Mouse (Mus musculus) brain, embryonic 18.5 days (tissue): ENCODE data around the gene Lat.

Experiments used
- DNase-seq: peaks from one replicate; pipeline ENCODE4 v3.0.0-alpha.2; 2012; ENCODE audit warnings: low read depth, low spot score

Gene Lat

DNA sequence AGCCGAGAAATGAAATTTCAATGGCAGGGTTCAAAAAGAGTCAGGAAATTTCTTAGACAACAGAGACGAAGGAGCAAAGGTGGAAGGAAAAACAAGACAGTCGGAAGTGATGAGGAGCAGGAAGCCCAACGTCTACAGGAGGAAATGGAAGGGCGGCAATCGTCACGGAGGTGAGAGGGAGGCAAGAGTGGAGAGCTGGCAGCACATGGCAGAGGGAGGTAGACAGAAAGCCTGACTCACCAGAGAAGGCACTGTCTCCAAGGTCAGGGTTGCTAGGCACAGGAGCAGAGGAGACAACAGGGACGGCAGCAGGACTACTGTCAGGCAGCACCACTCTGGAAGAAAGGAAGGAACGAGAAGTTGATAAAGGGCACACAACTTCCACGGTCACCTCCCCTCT is 1.7 kb downstream of the Lat start:
- DNase-seq = no peak

DNA sequence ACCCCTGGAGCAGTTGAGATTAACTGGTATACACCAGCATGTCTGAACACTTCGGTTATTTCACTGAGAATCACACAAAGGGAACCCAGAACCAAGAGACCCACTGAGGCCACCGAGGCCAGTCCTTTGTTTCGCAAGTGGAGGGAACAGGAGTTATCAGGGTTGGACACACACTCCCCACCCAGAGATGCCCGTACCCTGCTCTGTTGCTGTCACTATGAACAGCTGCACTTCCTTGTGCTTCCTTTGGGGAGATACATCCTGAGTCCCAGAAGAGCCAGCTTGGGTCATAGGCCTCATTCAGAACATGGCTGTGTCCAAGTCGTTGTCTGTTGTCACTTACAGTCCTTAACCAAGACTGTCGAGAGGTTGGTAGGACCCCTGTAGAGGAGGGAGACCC is 6.3 kb downstream of the Lat start:
- no peak for DNase-seq

DNA sequence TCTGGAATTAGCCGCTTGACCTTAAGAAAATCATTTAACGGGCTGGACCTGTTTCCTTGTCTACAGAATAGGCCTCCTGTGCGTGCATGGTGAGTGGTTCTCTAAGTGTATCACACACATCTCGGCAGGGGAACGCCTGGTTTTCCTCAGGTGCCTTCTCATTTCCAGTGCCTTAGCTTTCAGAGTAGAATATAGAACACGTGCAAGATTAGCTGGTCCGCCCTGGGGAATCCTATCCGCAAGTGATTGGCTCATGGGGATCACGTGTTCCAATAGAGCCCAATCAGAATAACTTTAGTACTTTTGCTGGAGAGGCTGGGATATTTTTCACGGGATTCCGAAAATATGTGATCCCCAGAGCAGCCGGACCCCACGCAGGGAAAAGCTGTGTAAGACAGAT is 10.3 kb downstream of the Lat start:
- no peak for DNase-seq

DNA sequence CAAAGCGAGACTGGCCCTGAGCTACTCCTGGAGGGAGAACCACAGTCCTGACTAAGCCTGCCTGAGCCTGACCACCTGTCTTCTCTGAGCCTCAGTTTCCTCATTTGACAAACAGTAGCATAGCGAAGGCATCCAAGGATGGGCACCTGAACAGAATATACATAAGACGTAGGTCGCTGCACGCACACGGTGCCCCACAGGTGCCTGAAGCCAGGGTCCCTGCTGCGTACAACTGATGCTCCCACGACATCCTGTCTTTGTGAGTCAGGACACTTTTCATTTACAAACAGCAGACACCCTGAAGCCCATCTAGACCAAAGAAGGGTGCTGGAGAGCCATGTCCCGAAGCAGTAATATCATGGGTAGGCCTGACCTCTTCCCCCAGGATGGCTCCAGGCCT is 11.0 kb downstream of the Lat start:
- DNase-seq = no peak

DNA sequence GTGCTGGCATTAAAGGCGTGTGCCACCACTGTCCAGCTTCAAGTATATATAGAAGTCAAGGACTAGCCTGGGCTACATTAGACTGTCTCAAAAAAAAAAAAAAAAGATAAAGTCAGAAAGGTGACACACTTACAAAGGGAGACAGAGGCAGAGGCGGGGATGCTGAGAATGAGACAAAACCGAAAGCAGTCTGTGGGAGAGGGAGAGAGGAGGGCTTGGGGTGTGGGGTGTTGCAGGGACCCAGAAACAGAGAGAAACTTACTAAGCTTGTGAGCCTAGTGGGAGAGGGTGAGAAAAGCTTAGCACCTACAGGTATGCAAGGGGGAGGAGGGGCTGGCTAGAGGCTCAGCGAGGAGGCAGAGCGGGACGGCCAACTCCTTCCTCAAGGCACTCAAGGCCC is 11.5 kb downstream of the Lat start:
- DNase-seq = no peak

DNA sequence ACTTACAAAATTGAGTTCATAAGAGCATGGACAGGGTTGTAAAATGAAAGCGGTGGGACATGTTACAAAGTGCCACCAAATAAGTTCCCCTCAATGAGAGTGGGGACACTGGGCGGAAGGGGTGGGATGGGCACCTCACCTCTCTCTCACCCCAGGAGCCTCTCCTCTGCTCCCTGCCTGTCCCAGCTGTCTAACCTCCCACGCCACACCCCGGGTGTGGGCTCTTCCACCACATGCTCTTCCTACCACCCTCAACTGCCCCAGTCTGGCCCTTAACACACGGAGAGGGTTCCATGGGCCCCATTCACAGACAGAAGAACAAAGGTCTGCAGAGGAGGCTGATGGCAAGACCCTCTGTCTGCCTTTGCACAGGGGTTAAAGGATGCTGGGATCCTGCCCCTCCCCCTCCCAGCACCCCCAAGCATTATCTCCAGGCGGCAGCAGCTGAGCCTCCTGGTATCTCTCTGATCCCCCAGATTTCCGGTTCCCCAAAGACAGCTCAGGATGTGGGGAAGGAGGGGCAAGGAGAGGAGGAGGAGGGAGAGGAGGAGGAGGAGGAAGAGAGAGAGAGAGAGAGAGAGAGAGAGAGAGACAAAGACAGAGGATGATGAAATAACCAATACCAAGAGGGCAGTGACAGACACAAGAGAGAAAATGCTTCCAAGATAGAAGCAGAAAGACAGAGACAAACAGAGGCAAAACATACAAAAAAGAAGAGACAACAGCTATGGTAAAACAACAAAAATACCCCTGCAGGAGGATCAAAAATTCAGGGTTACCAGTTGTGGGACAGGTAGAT is 12.4 kb downstream of the Lat start:
- no peak for DNase-seq

DNA sequence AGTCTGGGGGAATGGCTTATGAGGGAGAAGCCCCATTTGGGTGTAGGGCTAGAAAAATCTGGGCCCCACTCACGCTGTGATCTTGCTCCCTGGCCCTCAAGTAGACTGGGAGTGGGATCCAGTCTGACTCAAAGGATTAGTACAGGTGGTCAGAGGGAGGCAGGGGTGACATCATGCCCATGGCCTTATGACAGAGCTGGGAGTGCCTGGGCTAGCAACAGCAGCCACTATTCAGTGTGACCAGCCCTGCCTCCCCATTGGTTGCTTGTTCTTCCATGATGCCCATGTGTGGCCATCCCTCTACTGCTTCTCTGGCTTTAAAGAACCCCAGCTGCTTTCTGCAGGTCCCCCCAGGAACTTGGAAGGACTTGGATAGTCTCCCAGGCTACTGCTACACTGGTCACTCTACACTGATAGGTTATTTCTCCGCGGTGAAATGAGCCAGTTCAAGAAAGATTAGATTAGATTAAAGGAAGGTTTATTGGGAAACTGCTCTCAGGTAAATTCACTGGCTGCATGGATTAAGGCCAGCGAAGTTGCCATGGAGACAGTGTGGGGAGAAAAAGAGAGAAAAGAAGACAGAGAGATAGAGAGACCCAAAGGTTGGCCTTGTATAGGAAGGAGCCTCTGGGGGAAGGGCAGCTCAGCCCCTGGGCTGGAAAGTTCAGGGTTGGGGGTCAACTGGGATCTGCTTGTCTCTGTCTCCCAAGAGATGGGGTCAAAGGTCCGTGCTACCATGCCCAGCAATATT is 13.3 kb downstream of the Lat start:
- no peak for DNase-seq

DNA sequence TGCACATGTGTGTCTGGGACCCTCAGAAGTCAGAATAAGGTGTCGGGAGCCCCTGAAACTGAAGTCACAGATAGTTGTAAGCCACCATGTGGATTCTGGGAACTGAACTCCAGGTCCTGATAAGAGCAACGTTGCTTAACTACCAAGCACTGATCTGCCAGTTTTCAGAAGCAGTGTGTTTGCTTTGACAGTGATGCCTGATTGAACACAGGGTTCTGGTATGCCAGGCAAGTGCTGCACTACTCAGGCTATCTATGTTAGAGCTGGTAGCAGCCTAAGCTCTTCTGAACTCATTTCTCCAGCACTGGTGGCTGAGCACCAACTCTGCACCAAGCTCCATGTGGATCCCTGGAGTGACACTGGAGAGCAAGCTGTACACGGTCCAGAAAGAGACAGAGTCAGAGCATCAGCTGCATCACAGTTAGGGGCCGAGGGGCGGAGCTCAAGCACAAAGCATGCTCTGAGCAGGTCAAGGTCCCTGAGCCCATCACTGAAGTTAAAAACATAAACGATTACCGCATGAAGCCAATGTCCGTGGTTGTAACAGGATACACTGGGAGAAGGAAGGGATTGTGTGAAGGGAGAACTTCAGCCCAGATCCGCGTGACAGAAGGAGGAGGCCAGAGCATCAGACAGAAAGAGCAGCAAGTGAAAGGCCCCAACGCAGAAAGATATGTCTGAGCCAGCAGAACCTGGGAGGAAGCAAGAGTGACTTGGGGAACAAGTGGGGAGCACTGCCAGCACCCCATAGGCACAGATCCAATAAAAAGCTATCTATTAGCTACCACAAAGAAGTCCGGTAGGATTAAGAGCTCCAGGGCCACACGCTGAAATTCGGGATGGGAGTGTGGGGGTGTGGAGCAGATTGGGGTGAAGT is 14.4 kb downstream of the Lat start:
- no peak for DNase-seq

DNA sequence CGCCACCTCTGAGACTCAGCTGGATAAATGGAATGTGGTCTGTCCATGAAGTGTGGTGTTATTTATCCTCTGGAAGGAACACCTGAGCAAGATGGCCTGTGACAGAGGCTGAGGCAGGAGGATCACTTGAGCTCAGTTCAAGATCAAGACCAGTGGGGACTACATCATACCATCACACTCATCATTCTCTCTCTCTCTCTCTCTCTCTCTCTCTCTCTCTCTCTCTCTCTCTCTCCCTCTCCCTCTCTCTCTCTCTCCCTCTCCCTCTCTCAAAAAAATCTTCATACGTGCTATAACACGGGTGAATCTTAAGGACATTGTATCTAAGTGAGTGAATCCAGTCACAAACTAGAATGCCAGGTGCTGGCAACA is 15.4 kb downstream of the Lat start:
- no peak for DNase-seq

DNA sequence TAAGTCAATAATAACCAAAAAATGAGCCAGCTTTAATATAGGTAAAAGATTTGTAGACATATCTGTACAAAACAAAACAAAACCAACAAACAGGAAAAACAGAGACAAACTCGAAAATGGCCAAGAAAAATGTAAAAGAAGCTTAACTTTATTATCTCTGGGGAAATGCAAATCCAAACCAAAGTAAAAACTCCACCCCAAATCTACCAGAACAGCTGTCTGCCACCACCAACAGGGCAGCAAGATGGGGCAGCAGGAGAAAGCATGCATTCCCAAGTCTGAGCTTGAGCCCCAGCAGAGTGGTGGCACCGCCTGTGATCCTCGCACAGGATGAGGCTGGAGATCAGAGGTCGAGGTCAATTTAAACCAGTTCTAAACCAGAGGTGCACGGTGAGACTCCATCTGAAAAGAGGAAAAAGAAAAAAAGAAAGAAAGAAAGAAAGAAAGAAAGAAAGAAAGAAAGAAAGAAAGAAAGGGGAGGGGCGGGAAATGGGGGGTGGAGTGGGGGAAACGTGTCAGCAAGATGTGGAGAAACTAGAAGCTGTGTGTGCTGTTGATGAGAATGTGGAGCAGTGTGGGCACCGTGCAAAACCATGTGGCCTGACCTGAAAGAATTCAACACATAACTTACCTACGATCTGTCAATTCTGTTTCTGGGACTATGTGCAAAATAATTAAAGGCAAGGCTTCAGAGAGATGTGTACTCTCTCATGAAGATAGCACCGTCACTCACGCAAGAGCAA is 15.9 kb downstream of the Lat start:
- no peak for DNase-seq

DNA sequence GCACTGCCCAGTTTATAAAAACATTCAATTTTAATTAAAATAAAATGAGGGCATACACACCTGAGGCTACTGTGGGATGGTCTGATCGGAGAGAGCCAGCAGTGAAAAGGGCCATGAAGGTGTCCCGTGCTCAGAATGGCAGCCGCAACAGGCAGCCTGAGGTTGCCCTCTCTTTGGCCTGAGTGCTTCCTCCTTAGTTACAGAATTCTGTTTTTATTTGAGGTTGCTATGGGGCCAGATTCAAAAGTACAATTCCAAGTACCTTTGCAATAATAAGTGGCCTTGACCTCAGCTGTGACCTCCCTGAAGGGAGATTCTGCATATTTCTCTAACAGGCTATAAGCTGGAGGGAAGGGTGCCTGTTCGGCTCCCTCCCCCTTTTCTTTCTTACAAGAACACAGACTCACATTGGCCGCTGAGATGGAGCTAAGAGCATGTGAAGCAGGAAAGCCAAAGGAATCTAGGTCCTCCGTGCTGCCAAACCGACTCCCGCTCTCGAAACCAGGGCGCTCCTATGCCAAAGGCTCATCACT is 17.9 kb downstream of the Lat start:
- DNase-seq = no peak

DNA sequence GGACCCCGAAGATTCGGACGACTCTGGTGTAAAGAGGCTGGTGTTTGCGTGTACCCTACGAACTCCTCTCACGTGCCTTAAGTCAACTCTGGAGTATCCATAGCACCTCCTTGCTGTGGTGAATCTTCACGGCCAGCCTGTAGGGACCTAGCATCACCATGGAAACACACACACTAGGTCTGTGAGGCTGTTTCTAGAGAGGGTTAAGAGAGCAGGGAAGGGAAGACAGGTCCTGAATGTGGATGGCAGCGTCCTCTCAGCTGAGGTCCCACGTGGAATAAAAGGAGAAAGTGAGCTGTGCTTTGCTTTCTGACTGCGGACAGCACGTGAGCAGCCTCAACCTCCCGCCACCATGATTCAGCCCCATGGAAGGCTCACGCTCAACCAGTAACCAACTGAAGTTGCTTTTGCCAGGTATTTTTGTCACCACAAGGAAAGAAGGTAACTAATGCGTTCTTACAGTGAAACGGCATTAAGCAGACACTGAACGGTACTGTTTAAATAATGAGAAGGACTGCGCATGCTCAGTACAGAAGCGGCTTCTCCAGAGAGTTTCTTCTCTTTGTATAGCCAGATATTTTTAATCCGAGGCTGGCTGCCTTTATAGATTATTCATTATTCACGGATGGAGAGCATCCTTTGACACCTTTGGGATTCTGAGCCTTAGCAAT is 18.5 kb downstream of the Lat start:
- DNase-seq = no peak

DNA sequence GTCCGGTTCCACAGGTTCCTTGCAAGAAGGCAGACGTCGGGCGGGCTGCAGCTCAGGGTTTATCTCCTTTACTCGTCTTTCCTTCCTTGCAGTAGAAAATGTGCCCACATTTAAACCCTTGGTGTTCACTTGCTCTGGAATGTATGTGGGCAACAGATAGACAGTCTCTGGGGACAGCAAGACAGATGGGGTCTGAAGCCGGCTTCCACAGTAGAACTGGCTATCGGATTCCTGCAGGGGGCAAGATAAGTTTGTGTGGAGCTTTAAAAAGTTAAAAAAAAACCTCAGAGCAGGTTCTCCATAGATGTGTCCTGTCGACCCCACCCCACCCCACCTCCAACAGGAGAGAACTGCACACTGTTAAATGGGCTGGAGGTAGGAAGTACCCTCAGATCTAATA is 21.1 kb downstream of the Lat start:
- no peak for DNase-seq

DNA sequence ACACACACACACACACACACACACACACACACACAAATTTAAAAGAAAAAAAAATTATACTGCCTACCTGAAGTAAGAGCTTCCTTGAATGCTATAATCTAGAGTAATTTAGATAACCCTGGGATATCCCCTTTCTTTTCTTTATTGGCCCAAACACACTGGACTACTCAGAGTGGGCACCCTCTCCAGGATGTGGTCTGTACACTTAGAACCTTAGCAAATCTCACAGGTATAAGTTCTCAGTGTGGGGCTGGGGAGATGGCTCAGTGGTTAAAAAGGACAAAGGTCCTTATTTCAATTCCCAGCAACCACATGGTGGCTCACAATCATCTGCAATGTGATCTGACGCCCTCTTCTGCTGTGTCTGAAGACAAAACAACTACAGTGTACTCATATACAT is 22.3 kb downstream of the Lat start:
- no peak for DNase-seq

DNA sequence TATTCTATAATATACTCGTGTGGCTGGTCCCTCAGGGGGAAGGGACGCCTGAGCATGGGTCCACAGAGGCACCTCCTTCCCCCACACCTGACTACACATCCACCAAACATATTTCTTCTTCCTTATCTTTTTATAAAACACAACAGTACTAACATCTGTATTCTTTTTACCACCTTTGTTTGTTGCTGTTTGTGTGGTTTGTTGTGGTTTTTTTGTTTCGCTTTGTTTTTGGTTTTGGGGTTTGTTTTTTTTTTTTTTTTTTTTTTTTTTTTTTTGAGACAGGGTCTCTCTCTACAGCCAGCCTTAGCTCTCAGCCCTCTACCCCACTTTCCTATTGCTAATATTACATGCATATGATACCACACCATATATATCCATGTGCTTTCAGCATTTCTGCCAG is 23.4 kb downstream of the Lat start:
- no peak for DNase-seq

DNA sequence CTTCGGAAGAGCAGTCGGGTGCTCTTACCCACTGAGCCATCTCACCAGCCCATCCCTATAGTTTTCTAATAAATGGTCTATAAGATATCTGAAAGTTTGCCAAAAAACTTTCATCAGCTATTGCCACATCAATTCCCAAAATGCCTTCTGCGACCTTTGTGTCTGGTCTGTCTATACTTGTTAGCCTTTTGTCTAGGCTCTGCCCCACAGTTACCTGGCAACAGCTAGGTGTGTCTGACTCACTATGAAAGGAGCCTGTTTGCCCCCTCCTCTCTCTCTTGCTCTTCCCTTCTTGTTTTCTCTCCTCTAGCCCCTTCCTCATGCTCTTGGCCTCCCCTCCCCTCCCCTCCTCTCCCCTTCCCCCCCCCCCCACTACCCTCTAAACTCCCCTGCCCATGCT is 23.8 kb downstream of the Lat start:
- DNase-seq = no peak

DNA sequence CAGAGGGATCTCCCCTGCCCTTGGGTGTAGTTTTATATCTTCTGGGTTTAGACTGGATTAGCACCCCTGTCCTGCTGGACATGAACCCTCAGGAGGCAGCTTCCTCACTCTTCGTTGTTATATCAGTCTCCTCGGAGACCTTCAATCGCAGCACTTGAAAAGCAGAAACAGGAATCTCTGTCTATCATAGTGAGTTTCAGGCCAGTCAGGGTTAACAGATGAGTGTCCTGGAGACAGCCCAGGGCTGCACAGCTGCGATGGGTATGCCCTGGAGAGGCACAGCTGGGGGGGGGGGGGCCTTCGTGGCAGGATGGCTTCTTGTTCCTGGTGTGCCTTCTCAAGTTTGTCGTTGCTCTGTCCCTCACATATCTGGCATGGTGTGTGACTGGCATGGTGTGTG is 28.5 kb downstream of the Lat start:
- DNase-seq = no peak

DNA sequence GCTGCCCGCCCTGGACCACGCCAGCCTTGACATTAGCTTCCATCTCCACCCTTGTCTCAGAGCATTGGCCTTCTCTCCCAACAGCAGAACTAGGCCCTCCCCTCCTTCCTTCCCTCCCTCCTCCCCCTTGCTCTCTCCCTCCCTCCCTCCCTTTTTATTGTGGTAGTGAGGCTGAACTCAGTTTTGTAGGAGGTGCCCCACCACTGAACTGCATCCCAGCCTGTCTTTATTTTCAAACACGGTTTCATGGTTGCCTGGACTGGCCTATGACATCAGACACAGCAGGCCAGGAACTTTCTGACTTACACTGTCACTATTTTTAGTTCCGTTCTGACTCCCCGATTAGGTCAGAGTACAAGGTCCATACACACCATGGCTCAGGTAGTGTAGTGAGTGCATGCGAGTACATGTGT is 29.2 kb downstream of the Lat start:
- DNase-seq = no peak

DNA sequence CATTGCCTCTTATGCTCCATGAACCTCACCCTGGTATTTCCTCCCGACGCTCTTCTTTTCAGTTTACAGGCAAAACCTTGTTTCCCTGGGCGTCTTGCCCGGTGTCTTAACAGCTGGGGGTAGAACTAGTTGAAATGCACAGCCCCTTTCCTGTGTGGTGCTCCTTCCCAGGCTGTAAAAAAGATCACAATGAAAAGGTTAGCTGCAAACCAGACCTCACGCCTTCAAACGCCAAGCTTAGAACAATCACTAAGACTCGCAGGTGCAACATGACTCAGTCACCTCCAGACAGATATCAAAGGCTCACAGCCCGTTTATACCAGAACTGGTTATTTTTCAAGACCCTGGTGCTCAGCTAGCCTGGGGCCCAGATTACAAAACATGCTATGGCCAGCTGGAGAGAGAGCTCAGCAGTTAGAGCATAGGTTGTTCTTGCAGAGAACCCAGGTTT is 29.8 kb downstream of the Lat start:
- no peak for DNase-seq

DNA sequence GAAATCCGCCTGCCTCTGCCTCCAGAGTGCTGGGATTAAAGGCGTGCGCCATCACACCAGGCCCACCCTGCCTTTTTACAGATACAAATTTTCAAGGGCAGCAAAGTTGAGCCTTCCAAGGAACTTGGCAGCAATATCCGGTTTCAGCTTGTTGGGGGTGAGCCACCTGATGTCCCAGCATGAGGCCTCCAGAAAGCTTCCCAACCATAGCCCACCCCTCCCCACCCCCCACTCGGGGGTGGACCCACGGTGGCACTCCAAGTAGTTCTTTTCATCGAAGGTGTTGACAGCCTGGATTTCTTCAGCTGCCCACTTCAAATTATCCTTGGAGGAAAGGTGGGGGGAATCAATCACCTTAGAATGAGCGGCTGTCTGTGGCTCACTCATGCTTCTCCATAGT is 30.5 kb downstream of the Lat start:
- no peak for DNase-seq

DNA sequence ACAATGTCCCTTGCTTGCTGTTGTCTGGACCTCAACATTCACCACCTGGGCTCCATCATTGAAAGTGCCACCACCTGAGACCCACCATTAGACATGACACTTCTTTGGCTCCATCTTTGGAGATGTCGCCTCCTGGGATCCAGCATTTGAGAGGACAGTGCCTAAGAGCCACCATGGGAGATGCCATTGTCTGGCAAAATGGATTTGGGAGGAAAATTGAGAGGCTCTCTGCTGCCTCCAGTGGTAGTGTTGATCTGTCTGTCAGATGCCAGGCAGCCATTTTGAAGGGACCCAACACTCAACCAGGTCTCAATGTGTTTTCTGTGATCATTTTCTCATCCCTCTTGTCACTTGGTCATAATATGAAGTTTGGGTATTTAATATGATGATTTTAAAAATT is 33.8 kb downstream of the Lat start:
- DNase-seq = no peak
